Mouse (Mus musculus) 416B (cell line): ENCODE data around the gene Atxn7l3b.
"Not testable (repeated sequence)": the region's sequence is repeated elsewhere in the genome, so short reads cannot be mapped to it uniquely, and the experiment has no call there.

Experiments
- DNase-seq: peaks from one replicate; pipeline ENCODE4 v3.0.0; 2011; ENCODE audit warnings: low read depth

The Atxn7l3b gene

DNA sequence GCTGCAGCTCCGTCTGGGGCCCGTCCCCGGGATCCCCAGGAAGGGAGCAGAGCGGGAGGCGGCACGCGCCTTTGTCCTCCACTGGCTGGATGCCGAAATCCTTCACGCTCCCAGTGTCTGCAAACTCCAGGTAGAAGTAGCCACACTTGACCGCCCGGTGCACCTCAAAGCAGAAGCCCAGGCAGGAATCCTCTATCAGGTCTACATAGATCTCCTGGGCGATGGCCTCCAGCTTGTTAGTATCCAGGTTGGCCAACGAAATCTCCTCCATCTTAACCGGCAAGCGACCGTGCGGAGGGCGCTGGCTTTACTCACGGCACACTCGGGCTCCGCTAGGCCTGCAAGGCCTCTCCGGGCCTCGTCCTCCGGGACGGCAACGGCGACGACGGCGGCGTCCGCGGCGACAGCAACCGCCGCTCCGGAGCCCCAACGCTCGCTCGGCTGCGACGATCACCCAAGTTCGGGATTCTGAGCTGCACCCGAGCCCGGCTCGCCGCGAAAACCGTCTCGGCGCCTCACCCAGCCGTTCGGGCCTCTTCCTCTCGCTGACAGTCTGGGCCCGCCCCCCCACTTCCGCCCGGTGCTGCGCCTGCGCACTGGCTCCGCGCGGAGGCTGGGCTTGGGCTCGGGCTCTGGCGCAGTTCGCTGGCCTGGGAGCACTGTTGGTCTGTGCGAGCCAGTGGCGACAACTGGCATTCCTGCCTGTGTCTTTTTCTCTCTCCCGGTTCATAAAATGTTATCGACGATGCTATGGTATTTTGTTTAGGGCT lies at the start of gene Atxn7l3b:
Atxn7l3b (minus strand) TSS at position 550 of the 770 bp plus-strand sequence.
- peak; percentile 86 for DNase-seq

- DNase-seq = no peak
Measured at GRCm38 (mm10) chr10:112977586-112977985, 48.8 kb upstream of the Atxn7l3b start.

GRCm38 (mm10) chr10:112973286-112974026 lies 44.7 kb upstream of the Atxn7l3b start:
- DNase-seq = no peak

- DNase-seq = no peak
Measured at GRCm38 (mm10) chr10:112970002-112970589, 41.3 kb upstream of the Atxn7l3b start.

DNA sequence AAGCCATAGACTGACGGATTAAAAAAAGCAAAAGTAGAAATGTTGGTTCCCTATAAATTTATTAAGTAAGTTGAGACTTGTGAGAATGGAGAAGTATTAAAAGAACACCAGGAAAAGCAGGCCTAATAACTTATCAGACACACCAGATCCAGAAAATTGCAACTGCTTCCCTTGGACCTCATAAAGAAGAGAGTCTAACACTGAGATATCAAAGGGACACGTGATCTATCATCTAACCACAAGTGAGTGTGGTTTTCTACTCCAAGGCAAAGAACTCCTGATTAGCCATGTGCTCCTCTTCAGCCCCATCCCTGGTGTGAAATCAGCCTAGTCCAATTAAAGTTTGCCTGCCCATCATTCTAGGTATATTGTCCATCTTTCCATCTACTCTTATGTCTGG lies 38.8 kb upstream of the Atxn7l3b start:
- peak; percentile 2 for DNase-seq

- not testable (repeated sequence) for DNase-seq
Measured at GRCm38 (mm10) chr10:112962216-112962615, 33.4 kb upstream of the Atxn7l3b start.

- DNase-seq = no peak
Measured at GRCm38 (mm10) chr10:112954140-112954539, 25.3 kb upstream of the Atxn7l3b start.

GRCm38 (mm10) chr10:112948453-112948852 lies 19.7 kb upstream of the Atxn7l3b start:
- no peak for DNase-seq

- DNase-seq = no peak
Measured at GRCm38 (mm10) chr10:112929222-112929615, 418 bp upstream of the Atxn7l3b start.

- no peak for DNase-seq
Measured at GRCm38 (mm10) chr10:112926961-112927360, 1.8 kb downstream of the Atxn7l3b start.

- no peak for DNase-seq
Measured at GRCm38 (mm10) chr10:112926271-112926670, 2.5 kb downstream of the Atxn7l3b start.

DNA sequence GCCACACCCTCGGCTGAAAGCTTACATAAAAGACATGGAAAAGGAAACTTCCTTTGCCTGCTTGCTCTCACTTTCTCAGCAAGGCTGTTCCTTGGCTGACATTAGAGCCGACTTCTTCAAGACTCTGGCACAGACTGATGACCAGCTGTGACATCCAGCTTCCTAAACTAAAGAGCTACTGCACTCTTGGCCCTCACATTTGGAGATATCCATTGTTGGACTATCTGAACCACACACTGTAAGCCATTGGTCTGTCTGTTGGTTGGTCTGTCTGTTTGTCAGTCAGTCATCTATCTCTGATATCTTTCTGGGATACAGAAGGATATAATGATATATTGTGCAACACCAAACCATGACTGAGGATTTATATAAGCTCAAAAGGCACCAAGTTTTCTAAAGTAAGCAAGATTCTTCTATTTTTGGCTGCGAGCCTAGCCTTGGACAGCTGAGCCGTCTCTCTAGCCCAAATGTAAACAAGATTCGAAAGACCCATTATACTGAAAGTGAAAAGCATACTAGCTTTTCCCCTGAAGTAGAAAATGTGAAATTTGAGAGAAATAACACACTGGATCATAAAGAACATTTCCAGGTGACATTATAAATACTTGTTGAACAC lies 12.1 kb downstream of the Atxn7l3b start:
- DNase-seq = no peak

DNA sequence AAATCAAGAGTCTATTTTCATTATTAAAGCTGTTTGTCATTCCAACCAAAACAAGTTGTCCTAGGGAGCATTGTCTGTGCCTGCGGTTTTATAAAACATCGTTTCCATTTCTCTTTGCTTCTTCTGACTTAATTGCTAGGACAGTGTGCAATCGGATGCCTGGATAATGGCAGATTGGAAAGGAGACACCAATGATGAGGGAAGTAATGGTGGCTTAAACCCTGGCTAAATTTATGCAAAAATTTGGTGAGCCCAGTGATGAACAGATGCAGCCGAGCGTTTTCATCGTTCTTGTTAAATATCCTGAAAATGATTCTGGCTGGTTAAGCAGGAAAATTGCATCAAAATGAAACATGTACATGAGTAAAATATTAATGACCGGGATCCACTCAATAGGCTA lies 28.6 kb downstream of the Atxn7l3b start:
- DNase-seq = no peak

- DNase-seq = no peak
Measured at GRCm38 (mm10) chr10:112899796-112900195, 29.0 kb downstream of the Atxn7l3b start.

DNA sequence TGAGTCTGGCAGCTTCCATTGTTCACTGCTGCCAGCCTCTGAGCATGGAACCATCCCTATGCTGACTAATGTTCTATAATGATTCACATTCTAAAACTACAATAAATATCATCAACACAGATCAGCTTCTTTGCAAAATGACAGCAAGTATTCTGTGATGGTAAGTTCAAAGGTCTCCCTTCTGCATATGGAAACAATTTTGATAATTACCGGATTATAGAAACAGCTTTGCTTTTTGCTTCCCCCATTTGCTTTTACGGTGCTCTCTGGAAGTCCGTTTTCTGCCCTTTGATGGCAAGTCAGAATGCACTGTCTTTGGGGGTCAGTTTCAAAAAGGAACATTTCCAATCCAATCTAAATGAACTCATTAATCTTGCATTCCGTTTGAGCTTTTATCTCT lies 32.2 kb downstream of the Atxn7l3b start:
- no peak for DNase-seq

DNA sequence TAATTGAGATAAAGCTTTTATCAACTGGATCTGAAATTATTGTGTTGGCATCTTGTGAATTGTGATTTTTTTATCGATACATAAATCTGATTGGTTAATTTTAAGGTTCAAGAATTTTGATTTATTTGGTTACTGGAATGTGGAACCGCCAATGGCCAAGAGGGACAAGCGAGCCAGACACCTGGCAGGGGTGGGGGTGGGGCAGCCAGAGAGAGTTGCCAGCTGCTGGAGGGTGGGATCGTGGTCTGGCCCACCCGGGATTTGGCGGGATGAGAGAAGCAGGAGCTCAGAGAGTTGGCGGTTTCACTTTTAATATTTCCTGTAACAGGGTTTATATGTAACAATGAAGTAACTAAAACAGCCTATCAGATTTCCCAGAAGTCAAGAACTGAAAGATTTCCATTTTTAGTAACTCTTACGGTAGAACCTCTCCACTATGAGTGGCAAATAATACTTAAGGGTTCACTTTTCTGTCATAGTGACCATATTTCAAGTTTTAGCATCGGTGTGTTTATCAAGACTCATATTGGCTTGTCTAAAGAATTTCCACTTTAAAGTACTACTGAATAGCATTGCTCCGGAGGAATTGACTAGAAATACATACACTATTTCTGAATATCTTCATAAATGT lies 35.1 kb downstream of the Atxn7l3b start:
- no peak for DNase-seq

- DNase-seq = no peak
Measured at GRCm38 (mm10) chr10:112884064-112884463, 44.7 kb downstream of the Atxn7l3b start.

- no peak for DNase-seq
Measured at GRCm38 (mm10) chr10:112883688-112884004, 45.2 kb downstream of the Atxn7l3b start.

- no peak for DNase-seq
Measured at GRCm38 (mm10) chr10:112882789-112883687, 45.8 kb downstream of the Atxn7l3b start.

- DNase-seq = no peak
Measured at GRCm38 (mm10) chr10:112882149-112882548, 46.7 kb downstream of the Atxn7l3b start.
